In the genomic region with DNA sequence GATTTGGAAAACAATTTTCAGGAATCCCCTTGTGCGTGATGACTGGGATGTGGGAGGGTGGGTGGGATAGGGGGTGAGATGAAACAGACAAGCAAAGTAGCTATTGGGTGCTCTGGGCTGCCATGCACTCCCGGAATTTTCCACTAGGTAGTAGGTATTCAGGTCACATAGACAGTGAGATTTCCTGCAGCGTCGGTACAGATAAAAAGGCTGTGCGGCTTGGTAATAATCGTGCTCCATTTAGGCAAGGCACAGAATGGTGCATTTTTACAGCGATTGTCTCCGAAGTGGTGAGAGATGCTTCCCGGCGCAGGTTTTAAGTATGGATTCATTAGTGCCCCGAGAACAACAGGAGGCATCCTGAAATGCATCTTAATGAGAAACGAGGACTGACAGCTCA, we compare ENCODE assay signal across 14 mouse cellular contexts.
DNase-seq lines count a peak whose midpoint lies in the region; ATAC-seq and TF ChIP-seq lines count a peak whose summit lies in the region.
"Had no signal": no experiment of that assay in that cellular context is flagged by ENCODE, and none has a peak within 500 bp of the region (broad histone marks: within the 10 kb centered on the region; RNA-seq: fewer than 3 reads in every experiment).

No protein-coding gene starts in this region.

- 59% methylated on average over 12 of the region's 12 CpGs for WGBS in forebrain, embryonic 14.5 days
- WGBS in midbrain, embryonic 14.5 days = 53% methylated on average over 12 of the region's 12 CpGs

- intact Hi-C loops in gastrocnemius, postnatal 36 days (cut with DNase I) = no loop called here

- H3K4me2 ChIP-seq in forebrain, embryonic 14.5 days (ENCODE audit: low read length) = peak overlapping the region; percentile 30; the same call in 1 of the 2 replicates
- peak overlapping the region; percentile 43 for H3K4me2 ChIP-seq in midbrain, embryonic 14.5 days (ENCODE audit: low read length)
- H3K4me2 ChIP-seq: heart, embryonic 12.5 days; kidney, embryonic 15.5 days; lung, embryonic 14.5 days had no signal

- no peaks in the 10 kb centered on the region for H3K27me3 ChIP-seq in forebrain, embryonic 14.5 days (replicated peaks; ENCODE audit: control insufficient read depth, insufficient read depth, low read length)
- no peaks in the 10 kb centered on the region for H3K27me3 ChIP-seq in midbrain, embryonic 14.5 days (ENCODE audit: control insufficient read depth, insufficient read depth, low read length)
- H3K27me3 ChIP-seq: heart, embryonic 12.5 days; kidney, embryonic 15.5 days had no signal

- no peaks in the 10 kb centered on the region for H3K36me3 ChIP-seq in forebrain, embryonic 14.5 days (ENCODE audit: control insufficient read depth, insufficient read depth, low read length)
- no peaks in the 10 kb centered on the region for H3K36me3 ChIP-seq in midbrain, embryonic 14.5 days (ENCODE audit: control insufficient read depth, insufficient read depth, low read length)
- H3K36me3 ChIP-seq: heart, embryonic 12.5 days; kidney, embryonic 15.5 days had no signal

- H3K9me3 ChIP-seq in forebrain, embryonic 14.5 days (replicated peaks; ENCODE audit: control insufficient read depth, low read length) = no peaks in the 10 kb centered on the region
- H3K9me3 ChIP-seq in midbrain, embryonic 14.5 days (ENCODE audit: control insufficient read depth, low read length) = no peaks in the 10 kb centered on the region
- H3K9me3 ChIP-seq: heart, embryonic 12.5 days; kidney, embryonic 15.5 days had no signal

- peak; percentile 44; the same call in 1 of the 2 replicates for ATAC-seq in forebrain, embryonic 14.5 days
- peak; percentile 63; the same call in 1 of the 2 replicates for ATAC-seq in midbrain, embryonic 14.5 days (ENCODE audit: low FRiP score, low TSS enrichment)

- DNase-seq in layer of hippocampus, adult 2 months (ENCODE audit: low spot score in 2 of 2) = no peak
- no peak for DNase-seq in layer of hippocampus, postnatal 25 days (ENCODE audit: extremely low spot score in 1 of 2, low spot score in 1 of 2)
- DNase-seq in brain, adult 2 months (ENCODE audit: low read depth, low spot score) = peak; percentile 71
- DNase-seq in forebrain, embryonic 14.5 days (ENCODE audit: low spot score) = peak; percentile 68
- peak; percentile 82 for DNase-seq in midbrain, embryonic 14.5 days
- no peak for DNase-seq in kidney, postnatal 14 days
- DNase-seq in B cell, adult 2 months = no peak
- DNase-seq in gastrocnemius, postnatal 36 days = no peak
- DNase-seq: cerebellum, adult 11 months; thymus, postnatal 4 days had no signal

- H3K9ac ChIP-seq in forebrain, embryonic 14.5 days (ENCODE audit: low read length) = 0 out of 2 replicates have a peak overlapping the region, but pooled peaks have one; percentile 6
- H3K9ac ChIP-seq in midbrain, embryonic 14.5 days (replicated peaks; ENCODE audit: low read length) = peak overlapping the region; percentile 13
- H3K9ac ChIP-seq: heart, embryonic 12.5 days; kidney, embryonic 15.5 days; lung, embryonic 14.5 days had no signal

- H3K27ac ChIP-seq in layer of hippocampus, adult 2 months = peak overlapping the region; percentile 61; the same call in 1 of the 2 replicates
- H3K27ac ChIP-seq in forebrain, embryonic 14.5 days (ENCODE audit: low read depth, low read length) = peak overlapping the region; percentile 84
- H3K27ac ChIP-seq in midbrain, embryonic 14.5 days (replicated peaks; ENCODE audit: low read depth, low read length) = peak overlapping the region; percentile 88
- H3K27ac ChIP-seq: kidney, embryonic 15.5 days; macrophage had no signal

- peak overlapping the region; percentile 1; the same call in 1 of the 2 replicates for H3K4me3 ChIP-seq in layer of hippocampus, adult 2 months
- H3K4me3 ChIP-seq in forebrain, embryonic 14.5 days (ENCODE audit: low read depth, low read length) = no peak overlapping the region
- no peak overlapping the region for H3K4me3 ChIP-seq in midbrain, embryonic 14.5 days (replicated peaks; ENCODE audit: low read depth, low read length)
- H3K4me3 ChIP-seq: heart, embryonic 12.5 days; kidney, embryonic 15.5 days had no signal

- TF ChIP-seq CTCF in layer of hippocampus, adult 2 months (conservative IDR thresholded peaks at IDR 0.05) = no peak

- H3K4me1 ChIP-seq in forebrain, embryonic 14.5 days (ENCODE audit: control insufficient read depth, insufficient read depth, low read length) = peaks cover 2% of the 10 kb centered on the region; the same call in 1 of the 2 replicates
- H3K4me1 ChIP-seq in midbrain, embryonic 14.5 days (ENCODE audit: control insufficient read depth, insufficient read depth, low read length) = 0 out of 2 replicates have a peak, but pooled peaks cover 4% of the 10 kb centered on the region

Comparison
In these comparisons a context has a peak if more than half of its experiments do, and no peak if none do; other contexts are left out.
1. DNase-seq: peak in brain, adult 2 months (single experiment), forebrain, embryonic 14.5 days (single experiment) and midbrain, embryonic 14.5 days (single experiment); none in layer of hippocampus, adult 2 months (0 of 2), layer of hippocampus, postnatal 25 days (0 of 2), kidney, postnatal 14 days (single experiment), B cell, adult 2 months (0 of 2) and gastrocnemius, postnatal 36 days (0 of 2).
2. Peak in every context shown above with its lines, with median percentiles within 50 percentile points of each other: H3K27ac ChIP-seq.